Mouse (Mus musculus) c-Kit-positive CD71-positive TER-119-positive erythroid progenitor cells, embryonic 14.5 days (primary cell): ENCODE results near the gene Gpr22.

ENCODE experiments used
- DNase-seq: peaks from one replicate; pipeline ENCODE4 v3.0.0-alpha.2; 2013; ENCODE audit warnings: low spot score

The Gpr22 gene

DNA sequence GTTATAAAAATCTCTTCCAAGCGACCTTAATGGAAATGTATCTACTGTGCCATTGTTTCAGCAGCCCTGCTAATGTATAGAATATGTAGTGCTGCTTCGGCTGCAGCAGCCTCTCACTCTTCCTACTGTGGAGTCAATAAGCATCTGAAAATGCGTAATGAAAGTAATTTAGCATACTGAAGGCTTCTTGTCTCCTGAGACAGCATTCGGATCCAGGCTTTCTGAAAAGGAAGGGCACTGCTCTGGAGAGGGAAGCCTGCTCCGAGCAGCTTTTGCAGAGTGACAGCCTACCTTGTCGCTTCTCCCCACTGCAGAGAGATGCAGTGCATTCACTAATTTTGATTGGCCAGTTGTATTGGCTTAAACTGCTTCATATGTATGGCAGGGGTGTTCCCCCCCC lies at the start of gene Gpr22:
Gene Gpr22 (minus strand): TSS at position 348 of the 400 bp plus-strand sequence.
- DNase-seq = no peak

DNA sequence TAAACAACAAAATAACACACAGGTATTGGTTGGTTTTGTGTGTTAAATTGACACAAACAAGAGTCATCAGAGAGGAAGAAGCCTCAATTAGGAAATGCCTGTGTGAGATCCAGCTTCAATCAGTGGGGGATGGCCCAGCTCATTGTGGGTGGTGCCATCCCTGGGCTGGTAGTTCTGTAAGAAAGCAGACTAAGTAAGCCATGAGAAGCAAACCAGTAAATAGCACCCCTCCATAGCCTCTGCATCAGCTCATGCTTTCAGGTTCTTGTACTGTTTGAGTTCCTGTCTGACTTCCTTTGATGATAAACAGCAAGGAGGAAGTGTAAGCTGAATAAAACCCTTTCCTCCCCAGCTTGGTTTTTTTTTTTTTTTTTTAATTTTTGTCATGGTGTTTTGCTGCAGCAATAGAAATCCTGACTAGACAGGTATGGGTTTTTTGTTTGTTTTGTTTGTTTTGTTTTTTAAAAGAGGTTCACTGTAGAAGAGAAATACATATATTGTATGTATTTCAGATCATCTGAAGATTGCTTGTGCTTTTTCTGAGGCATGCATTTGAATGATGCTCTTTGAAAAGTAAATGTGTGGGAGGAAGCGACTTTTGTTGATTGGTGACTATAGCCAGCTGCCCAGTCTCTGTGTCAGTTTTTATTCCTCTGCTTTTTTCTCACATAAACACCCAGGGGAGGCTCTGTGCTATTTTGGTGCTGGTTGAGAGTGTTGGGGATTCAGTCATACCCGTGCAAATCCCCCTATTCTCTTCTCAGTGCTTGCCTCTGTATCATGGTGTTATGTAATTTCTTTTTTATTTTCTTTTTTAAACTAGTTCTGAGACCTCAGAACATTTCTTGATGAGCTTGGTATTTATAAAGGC lies 42.4 kb upstream of the Gpr22 start:
- DNase-seq = no peak

DNA sequence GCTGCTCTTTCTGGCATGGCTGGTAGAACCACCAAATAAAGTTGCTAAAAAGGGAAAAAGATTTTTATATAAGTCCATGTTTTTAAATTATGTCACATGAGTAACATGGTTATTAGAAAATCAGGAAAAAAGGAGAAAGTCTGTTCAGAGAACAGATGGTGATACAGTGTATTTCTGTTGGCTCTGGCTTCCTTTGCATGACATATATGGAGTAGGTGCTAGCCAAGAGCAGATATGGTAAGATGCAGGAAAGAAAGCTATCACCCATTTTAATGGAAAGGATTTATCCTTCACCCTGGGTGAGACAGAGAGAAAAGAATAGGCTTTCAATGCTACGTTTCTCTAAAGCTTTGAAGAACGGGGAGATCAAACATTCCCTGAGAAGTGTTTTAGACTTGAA lies 40.7 kb upstream of the Gpr22 start:
- no peak for DNase-seq

DNA sequence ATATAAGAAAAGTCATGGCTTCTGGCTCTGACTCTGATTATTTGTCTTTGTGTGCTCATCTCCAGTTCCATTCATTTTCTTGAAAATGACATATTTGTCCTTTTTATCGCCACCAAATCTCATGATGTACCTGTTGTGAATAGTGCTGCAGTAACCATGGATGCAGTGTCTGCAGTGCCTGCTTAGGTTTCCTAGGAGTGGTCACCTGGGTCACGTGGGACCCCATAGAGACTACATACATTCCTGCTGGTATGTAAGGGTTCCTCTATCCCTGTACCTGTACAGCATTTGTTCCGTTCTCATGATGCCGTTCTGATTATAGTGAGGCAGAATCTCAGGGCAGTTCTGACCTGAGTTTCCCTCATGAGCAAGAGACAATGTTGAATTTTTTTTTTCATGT lies 36.1 kb upstream of the Gpr22 start:
- no peak for DNase-seq

DNA sequence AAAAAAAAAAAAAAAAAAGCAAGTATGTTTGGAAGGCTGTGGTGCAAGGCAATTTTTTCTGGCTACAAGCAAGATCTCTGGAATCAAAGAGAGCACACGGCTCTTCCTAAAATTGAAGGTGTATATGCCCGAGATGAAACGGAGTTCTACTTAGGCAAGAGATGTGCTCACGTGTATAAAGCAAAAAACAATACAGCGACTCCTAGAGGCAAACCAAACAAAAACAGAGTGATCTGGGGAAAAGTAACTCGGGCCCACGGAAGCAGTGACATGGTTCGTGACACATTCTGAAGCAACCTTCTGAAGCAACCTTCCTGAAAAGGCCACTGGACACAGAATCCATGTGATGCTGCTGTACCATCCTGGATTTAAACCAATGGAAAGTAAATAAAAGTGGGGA lies 33.6 kb upstream of the Gpr22 start:
- no peak for DNase-seq

DNA sequence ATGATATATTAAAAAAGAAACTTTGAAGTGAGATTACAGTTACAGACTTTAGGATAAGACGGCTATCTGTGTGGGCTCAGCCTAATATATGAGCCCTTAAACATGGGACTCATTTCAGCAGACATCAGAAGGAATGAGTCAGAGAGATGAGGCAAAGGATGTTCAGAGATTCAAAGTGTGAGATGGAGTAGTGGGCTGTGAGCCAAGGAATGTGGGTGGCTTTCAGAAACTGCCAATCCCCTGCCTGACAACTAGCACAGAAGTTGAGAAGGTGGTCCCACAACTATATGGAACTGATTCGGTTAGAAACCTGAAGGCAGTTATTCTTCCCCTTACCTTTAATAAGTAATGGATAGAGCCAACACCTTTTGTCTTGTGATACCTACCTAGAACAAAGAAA lies 20.9 kb upstream of the Gpr22 start:
- DNase-seq = no peak

DNA sequence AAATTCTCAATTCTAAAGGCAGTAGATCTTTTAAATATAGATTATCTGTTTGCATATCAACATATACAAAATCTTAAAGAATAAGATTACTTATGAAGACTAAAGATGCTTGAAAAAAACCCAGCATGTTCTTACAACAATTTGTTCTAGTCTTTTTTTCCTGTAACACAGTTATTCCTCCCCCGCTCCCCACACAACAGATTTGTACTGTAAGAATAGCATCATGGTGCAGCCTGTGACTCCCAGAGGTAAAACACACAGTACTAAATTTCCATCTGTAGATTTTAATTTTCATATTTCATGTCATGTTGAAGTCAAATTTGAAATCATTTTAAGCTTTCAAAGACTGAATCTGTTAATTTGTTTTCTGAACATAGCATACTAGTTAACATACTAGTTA lies 16.4 kb upstream of the Gpr22 start:
- DNase-seq = no peak

DNA sequence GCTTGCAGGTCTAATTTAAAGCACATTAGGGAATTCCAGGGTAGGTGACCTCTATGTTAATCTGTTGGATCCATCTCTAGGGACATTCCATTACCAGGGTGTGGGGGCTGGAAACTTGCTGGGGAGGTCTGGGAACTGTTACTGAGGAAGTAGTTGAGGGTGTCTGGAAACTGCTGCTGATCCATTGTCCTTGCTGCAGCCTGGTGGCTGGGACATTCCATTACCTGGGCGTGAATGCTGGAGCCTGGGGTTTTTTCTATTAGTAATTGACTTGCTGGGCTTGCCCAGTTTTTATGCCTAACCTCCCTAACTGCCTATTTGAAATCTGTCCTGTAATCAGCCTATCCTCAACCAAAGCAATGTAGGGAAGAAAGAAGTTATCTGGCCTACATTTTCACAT lies 13.0 kb upstream of the Gpr22 start:
- DNase-seq = no peak

DNA sequence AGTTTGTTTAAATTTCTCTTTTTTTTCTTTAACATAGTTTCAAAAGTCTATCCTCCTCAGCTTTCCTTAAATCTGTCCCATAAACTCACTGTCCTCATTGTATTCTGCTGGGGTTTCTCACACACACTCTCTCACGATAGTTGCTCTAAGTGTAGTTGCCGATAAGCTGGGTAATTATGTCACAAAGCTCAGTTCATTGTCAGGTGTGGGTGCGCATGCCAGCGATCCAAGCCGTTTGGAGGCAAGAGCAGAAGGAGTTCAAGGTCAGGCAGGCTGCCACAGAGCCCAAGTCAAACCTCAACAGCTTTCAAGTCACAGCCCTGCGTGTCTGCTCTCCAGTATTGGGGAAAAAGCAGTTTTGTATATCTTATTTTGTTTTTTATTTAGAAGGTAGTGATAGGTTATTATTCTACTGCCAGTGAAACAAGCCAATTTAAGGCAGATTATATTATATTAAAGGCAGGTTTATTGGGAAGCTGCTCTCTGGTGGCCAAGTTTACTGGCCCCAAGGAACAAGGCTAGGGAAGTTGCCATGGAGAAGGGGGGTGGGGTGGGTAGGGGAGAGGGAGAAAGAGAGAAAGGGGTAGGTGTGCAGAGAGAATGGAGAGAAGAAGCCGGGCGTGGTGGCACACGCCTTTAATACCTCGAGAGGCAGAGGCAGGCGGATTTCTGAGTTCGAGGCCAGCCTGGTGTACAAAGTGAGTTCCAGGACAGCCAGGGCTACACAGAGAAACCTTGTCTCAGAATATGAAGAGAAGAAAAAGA lies 11.9 kb upstream of the Gpr22 start:
- no peak for DNase-seq

DNA sequence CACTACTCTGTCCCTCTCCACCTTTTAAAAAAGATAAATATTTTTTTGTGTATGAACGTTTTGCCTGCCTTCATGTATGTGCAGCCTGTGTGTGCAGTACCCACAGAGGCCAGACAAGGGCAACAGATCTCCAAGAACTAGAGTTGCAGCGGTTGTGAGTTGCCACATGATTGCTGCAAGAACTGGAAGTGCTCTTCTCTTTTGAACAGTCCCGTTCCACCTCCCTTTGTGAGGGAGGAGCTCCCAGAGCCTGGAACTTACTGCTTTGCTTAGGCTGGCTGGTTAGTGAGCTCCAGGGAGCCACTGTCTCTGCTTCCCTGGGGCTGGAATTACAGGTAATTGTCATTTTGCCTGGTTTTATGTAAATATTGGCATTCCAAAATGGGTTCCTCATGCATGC lies 10.8 kb upstream of the Gpr22 start:
- no peak for DNase-seq

DNA sequence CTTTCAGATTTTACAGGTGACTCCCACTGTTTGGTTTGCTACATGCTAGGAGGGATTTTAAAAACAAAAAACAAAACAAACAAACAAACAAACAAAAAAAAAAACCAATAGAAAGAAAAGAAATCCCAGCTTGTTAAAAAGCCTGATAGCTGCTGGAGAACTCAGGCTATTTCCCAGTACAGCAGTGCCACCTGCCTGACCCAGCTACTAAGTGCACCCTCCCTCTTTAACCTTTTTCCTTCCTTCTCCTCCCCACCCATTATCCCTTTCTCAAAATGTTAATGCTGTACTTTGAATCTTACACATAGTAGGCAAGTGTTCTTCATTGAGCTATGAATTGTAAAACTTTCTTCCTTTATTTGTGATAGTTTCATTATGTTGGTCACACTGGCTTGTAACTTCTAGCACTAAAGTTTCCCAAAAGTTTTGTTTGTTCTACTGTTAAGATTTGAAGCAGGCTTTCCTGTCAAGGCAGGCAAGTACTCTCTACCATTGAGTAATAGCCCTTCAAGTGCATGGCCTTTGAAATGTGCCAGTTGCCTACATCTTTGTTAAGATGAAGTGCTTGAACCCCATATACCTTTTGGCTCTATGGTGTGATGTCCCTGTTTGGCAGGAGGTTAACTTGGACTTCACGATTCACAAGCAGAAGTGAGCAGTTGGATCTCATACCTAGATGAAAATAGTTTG lies 6.0 kb upstream of the Gpr22 start:
- peak; percentile 13 for DNase-seq

DNA sequence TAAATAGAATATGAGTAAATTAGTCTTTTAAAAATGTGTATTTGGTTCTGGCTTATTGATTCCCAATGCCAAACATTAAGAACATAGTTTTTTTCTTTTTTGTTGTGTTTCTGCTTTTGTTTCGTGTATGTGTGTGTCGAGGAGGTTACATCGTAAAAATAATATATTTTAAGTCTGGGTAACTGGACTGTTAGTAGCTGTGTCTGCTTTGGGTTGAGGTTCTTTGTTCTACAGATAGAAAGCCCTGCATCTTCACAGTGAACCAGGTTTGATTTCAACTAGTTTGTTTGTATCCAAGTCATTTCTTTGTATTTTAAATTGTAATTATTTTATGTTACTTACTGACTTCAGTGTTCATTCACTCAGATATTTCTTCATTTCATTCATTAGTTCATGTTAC lies 323 bp upstream of the Gpr22 start:
- no peak for DNase-seq

DNA sequence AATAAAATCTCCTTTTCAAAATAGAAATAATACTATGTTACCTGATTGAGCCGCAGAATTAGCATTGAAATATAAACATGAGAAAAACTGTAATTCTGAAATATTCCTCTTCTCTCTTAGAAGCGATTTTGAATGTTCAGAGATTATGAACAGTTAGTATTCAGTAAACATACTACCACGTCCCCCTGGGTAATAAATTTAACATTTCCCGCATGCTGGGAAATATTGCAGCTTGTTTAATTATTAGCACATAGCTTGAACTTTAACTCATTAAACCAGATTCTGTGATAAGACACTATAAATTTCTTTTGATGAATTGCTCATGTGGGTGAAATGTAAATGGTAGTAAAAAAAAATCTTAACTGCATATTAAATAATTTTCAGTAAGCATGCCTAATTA lies 1.0 kb downstream of the Gpr22 start:
- DNase-seq = no peak

DNA sequence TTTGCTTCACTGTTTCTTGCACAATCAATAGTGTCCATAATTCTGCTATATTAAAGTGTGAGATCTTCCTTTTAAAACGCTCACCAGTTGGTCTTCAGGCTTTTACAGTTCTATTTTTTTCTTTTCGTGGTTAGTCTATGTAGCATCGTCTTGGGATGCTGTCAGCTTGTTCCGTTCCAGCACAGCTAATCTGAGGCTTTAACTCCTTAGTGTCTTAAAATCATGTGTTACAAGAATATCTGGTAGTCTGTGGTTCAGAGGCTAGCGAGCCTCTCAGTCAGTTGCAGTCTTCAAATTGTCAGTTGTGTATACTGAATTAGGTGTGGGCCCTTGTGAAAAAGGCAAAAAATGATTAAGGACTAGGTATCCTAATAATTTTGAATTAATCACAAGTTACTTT lies 1.5 kb downstream of the Gpr22 start:
- DNase-seq = no peak

DNA sequence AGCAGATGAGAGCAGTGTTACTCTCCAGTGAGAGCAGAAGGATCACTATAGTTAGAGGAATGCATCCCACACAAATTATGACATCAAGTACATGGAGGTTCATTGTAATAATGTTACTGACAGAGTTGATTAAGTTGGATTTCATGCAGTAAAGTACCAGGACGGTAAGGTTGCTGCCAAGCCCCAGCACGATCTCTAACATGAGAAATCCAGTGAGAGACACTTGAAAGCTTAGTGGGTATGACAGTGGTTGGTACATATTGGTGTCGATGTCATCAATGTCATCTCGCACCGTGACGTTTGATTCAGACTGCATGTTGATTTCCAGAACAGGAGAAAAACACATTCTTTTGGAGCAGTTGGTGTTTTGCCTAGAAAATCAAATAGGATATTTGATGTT lies 4.1 kb downstream of the Gpr22 start:
- DNase-seq = no peak

DNA sequence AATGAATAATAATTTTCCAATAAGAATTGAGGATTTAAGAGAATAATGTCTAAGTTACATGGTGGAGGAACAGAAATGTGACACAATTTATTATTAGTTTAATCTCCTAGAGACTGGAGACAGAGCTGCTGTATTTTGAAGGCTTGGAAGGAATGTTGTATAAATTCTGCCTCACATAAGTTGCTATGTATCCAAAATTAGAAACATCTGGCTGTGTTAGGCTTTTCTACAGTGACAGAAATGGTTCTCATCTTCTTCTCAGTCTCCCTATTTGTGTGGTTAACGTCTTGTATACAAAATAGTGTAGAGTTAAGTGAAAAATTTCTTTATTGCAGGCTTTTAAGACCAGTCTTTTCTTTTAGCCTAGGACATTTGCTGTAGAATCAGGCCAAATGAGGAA lies 6.2 kb downstream of the Gpr22 start:
- DNase-seq = no peak

DNA sequence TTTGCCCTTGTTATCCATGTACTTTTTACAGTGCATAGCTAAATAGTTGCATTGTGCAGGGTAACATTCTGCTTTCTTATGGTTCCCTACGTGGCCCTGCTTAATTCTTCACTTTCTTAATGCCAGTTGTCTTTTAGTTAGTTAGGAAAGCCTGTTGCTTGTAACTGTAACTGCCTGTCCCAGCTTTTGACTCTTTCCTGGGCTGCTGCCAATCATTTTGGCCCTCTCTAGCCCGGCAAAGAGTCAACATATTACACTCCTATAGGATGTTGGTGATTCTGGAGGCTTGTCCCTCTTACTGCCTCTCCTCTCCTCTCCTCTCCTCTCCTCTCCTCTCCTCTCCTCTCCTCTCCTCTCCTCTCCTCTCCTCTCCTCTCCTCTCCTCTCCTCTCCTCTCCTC lies 7.6 kb downstream of the Gpr22 start:
- no peak for DNase-seq

DNA sequence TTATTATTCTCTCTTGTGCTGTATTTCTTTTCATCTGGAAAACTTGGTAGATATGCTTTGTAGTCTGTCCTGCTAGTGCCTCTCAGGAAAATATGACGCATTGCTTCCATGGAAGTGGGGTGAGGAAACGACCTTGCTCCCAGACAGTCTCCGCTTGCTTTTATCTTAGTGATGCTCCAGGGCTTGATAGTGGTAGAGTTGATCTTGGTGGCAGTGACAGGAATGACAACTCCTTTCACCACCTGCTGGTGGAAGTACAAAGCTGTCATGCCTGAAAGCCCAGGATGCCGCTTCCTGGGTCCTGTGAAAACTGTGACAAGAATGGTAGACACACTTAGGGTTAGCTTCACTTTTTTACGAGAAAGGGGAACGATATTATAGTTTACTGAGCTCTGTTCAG lies 9.8 kb downstream of the Gpr22 start:
- DNase-seq = no peak

DNA sequence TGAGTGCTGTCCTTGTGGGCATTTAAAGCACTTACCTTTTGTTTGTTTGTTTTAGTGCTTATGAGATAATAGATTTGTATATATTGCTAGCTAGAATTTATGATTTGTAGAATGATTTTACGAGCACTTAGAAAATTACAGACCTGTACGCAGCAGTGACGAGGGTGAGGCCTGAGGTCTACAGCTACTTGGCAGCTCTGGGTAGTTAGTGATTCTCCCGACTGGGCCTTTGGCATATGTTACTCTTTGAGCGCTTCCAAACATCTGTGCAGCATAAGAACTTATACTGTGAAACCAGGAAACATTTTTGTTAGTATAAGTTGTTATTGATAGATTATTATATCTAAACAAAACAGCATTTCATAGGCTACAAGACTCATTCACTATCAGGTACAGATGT lies 12.3 kb downstream of the Gpr22 start:
- DNase-seq = no peak

DNA sequence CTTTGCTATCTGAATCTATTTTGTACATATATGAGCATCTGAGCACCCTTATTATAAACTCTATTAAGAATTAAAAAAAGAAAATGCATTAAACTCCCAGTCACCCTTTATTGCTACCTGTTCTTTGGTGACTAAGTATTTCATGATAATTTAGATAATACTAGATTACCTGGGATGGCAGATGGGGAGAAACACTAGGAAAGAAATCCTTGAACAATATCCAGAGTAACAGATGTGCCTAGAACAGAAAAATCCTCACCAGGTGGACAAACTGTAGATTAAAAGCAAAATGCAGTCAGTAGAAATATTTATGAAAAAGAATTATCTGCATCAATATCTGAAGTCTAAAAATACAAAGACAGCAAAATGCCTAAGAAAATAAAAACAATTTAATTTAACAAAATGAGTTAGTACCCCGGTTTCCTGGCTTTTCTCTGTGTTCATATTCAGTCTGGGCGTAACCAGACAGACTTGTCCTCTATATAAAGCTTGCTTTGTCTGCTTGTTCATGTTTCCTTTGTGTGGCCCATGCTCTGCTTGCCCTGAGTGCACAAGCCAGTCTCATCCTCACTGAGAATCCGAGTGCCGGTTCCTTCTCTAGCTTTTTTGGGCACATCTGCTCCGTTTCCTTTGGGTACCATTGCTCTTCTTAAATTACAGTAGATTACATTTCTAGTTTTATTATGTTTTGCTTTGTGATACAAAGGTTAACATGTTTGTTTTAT lies 13.0 kb downstream of the Gpr22 start:
- no peak for DNase-seq

DNA sequence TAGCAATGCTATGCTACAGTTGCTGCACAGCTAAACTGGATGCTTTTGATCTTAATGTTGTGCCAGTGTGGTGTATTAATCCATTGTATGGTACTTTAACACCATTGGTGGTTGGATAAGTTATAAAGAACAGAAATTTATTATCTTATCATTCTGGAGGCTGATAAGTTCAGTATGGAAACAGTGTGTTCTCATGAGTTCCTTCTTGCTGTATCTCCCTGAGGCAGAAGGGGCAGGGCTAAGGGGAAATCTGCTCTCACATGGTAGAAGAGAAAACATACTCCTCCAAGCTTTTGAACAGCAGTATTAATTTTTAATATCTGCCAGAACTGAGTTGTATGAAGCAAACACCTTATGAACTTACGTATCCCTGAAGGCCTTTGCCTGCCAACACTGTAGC lies 20.5 kb downstream of the Gpr22 start:
- no peak for DNase-seq

DNA sequence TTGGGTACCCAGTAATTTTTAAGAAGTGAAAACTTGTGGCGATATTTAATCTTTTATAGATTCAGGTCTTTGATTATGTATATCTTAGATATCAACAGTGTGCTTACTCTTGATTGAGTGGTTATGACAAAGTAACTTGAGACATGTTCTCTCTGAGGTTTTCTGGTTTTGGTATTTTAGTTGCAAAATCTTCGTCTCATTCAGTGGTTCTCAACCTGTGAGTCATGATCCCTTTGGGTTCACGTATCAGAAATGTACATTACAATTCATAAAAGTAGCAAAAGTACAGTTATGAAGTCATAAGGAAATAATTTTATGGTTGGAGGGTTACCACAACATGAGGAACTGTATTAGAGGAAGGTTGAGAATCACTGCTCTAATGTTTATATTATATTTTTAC lies 27.1 kb downstream of the Gpr22 start:
- DNase-seq = no peak
